Mouse (Mus musculus) limb, embryonic 10.5 days (tissue): ENCODE measurements around the gene Agap2. TPM values are rescaled to one million over a fixed set of nuclear protein-coding genes. Genes with fewer than 3 reads are reported as not detected.

Experiments used
- DNase-seq: peaks from one replicate; pipeline ENCODE4 v3.0.0-alpha.2; 2017; ENCODE audit warnings: low spot score
- H3K27ac ChIP-seq: fragments of 300-500 bp; sonication (generic); 2 replicates; pipeline ENCODE4 v1.5.1; 2016; ENCODE audit warnings: mild to moderate bottlenecking
- H3K27me3 ChIP-seq: fragments of 300-500 bp; sonication (generic); 2 replicates; pipeline ENCODE4 v1.6.1; 2016; ENCODE audit warnings: low read depth, mild to moderate bottlenecking; ENCODE audit not compliant: poor library complexity, severe bottlenecking
- H3K36me3 ChIP-seq: fragments of 300-500 bp; sonication (generic); 2 replicates; pipeline ENCODE4 v1.6.1; 2016; ENCODE audit warnings: mild to moderate bottlenecking, moderate library complexity
- H3K4me1 ChIP-seq: fragments of 300-500 bp; sonication (generic); 2 replicates; pipeline ENCODE4 v1.6.1; 2016
- H3K4me3 ChIP-seq: fragments of 300-500 bp; sonication (generic); 2 replicates; pipeline ENCODE4 v1.5.1; 2016; ENCODE audit warnings: mild to moderate bottlenecking, moderate library complexity
- H3K9me3 ChIP-seq: fragments of 300-500 bp; sonication (generic); replicated peaks from 2 replicates; pipeline ENCODE4 v1.6.1; 2016; ENCODE audit warnings: mild to moderate bottlenecking
- whole genome bisulfite sequencing: fragments of 180-500 bp; shearing (Covaris S2); methylation state at CpG from one replicate; pipeline ENCODE4 v1.1.7; 2016; 5-methylcytosine and 5-hydroxymethylcytosine counted together
- polyA plus RNA-seq: library from polyadenylated mRNA; unstranded; fragments of >200 nt; fragmentation: Nextera tagmentation; extraction: Ambion mirVana; gene quantifications from 2 replicates; pipeline ENCODE4 v1.2.1, GENCODE M21; 2016

The Agap2 gene
- polyA plus RNA-seq, 1 experiment from 2014 or later: 0.03 TPM

DNA sequence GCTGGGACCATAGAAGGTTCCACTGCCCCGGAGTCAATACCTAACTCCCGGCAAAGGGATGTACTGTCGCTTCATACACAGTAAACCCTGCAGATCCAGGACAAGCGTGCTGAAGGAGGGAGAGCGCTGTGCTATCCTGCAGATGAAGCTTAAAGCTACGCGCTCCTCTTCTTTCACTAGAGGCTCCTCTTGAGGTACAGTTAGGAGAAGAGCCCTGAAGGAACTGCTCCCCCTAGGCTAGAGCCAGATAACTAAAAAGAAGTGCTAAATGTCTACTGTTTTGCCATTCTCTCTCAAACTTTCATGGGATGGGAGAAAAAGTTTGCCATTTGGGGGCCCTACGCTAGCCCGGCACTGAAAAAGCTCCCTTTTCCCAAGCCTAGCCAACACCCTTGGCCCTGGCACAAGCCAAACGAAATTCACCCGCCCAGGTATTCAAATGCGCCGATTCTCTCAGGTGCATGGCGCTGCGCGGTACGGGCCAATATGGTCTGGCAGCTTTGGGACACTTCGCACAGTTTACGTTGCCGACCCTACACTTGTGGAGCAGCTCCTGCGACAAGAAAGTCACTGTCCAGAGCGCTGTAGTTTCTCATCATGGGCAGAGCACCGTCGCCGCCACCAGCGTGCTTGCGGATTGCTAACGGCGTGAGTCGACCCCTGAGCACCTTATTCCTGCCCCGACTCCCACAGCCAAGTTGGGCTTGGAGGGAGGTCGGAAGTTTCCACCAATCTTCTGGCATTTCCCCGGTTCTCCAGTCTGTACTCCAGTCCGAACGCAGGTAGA is 26.3 kb upstream of the Agap2 start:
- H3K27me3 ChIP-seq: peaks cover 68% of the 10 kb centered on the region
- H3K4me1 ChIP-seq: peaks cover 28% of the 10 kb centered on the region
- peaks cover 31% of the 10 kb centered on the region for H3K36me3 ChIP-seq
- DNase-seq: no peak
- WGBS: 4% methylated on average over 35 of the region's 35 CpGs
- H3K27ac ChIP-seq: no peak overlapping the region
- H3K4me3 ChIP-seq: peak overlapping the region; percentile 14; the same call in 1 of the 2 replicates
- no peaks in the 10 kb centered on the region for H3K9me3 ChIP-seq

- DNase-seq: peak; percentile 48
- Histone ChIP-seq H3K4me1 (peaks cover 28% of the 10 kb centered on the region), H3K36me3 (peaks cover 25% of the 10 kb centered on the region), H3K4me3 (peak overlapping the region; percentile 14), H3K9me3 (no peaks in the 10 kb centered on the region), H3K27me3 (peaks cover 72% of the 10 kb centered on the region), H3K27ac (no peak overlapping the region)
- WGBS: 4% methylated on average over 29 of the region's 29 CpGs
Measured at GRCm38 (mm10) chr10:127049395-127050118, 25.5 kb upstream of the Agap2 start.

- peaks cover 28% of the 10 kb centered on the region for H3K4me1 ChIP-seq
- peaks cover 20% of the 10 kb centered on the region for H3K36me3 ChIP-seq
- 27% methylated on average over 10 of the region's 10 CpGs for WGBS
- peak overlapping the region; percentile 14; the same call in 1 of the 2 replicates for H3K4me3 ChIP-seq
- peaks cover 72% of the 10 kb centered on the region for H3K27me3 ChIP-seq
- no peaks in the 10 kb centered on the region for H3K9me3 ChIP-seq
- no peak for DNase-seq
- H3K27ac ChIP-seq: no peak overlapping the region
Measured at GRCm38 (mm10) chr10:127050119-127050474, 25.0 kb upstream of the Agap2 start.

DNA sequence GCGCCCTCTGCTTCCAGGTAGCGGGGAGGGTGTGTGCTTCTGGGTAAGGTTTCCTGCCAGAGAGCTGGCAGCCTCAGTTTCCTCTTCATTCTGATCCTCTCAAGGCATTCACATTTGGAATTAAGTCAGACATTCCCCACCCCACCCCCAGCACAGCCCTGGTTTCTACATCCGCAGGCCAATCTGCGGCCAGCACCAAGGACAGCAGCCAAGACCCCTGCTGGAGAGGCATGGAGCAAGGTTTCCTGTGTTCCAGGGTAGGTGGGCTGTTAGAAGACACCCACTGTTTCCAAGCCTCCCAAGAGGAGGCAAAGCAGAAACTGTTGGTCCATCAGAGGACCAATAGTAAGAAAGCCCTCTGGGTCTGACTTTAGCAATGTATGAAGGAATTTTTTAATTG is 20.4 kb upstream of the Agap2 start:
- Histone ChIP-seq H3K27me3 (peaks cover 77% of the 10 kb centered on the region), H3K27ac (no peak overlapping the region), H3K4me1 (peaks cover 37% of the 10 kb centered on the region), H3K36me3 (peaks cover 18% of the 10 kb centered on the region), H3K4me3 (no peak overlapping the region), H3K9me3 (no peaks in the 10 kb centered on the region)
- peak; percentile 69 for DNase-seq
- 56% methylated on average over 4 of the region's 4 CpGs for WGBS

GRCm38 (mm10) chr10:127055406-127055805 is 19.7 kb upstream of the Agap2 start:
- Histone ChIP-seq H3K4me3 (no peak overlapping the region), H3K27me3 (peaks cover 77% of the 10 kb centered on the region), H3K36me3 (peaks cover 18% of the 10 kb centered on the region), H3K4me1 (peaks cover 37% of the 10 kb centered on the region), H3K9me3 (no peaks in the 10 kb centered on the region), H3K27ac (no peak overlapping the region)
- WGBS: 88% methylated on average over 8 of the region's 8 CpGs
- no peak for DNase-seq

DNA sequence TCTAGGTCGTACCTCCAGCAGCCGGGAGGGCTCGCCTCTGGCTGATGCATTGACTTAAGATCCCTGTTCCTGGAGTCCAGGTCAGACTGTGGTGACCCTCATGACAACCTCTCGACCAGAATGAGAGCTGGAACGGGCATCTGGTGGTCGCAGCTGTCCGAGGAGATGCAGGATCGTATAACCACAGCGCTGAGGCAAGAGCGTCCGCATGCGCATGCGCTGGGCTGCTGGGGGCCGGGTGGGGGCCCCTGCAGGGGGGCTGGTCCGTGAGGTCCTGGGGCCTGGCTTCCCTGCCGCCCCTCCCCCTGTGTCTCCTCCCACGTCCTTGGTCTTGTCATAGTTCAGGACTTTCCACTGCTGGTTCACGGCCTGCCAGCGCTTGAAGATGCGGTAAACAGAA is 18.6 kb upstream of the Agap2 start:
- Histone ChIP-seq H3K36me3 (peaks cover 18% of the 10 kb centered on the region), H3K27me3 (peaks cover 77% of the 10 kb centered on the region), H3K9me3 (no peaks in the 10 kb centered on the region), H3K4me3 (no peak overlapping the region), H3K4me1 (peaks cover 29% of the 10 kb centered on the region), H3K27ac (no peak overlapping the region)
- DNase-seq: no peak
- WGBS: 85% methylated on average over 20 of the region's 20 CpGs

- Histone ChIP-seq H3K27ac (no peak overlapping the region), H3K4me1 (peaks cover 35% of the 10 kb centered on the region), H3K27me3 (peaks cover 72% of the 10 kb centered on the region), H3K9me3 (no peaks in the 10 kb centered on the region), H3K36me3 (peaks cover 18% of the 10 kb centered on the region), H3K4me3 (peak overlapping the region; percentile 80)
- DNase-seq: peak; percentile 86
- WGBS: under 1% methylated on average over 9 of the region's 9 CpGs
Measured at GRCm38 (mm10) chr10:127058161-127058560, 16.9 kb upstream of the Agap2 start.

DNA sequence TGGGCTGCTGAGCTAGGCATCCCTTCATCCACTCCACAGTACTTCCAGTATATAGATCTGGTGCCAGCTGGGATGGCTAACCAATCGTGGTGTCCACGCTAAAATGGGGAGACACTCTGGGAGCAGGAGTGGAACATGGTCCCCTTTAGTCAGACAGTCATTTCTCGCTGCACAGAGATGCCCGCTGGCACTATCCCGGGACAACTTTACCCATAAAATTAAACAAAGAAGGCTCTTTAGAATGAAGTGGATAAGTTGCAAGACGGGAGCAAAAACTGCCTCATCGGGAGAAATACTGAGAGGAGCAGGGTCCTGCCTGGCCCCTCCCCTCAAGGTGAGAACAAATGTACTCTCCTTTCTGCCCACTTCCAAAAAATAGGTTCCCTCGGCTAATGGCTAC is 16.4 kb upstream of the Agap2 start:
- Histone ChIP-seq H3K9me3 (no peaks in the 10 kb centered on the region), H3K27me3 (peaks cover 68% of the 10 kb centered on the region), H3K4me3 (peak overlapping the region; percentile 80), H3K36me3 (peaks cover 18% of the 10 kb centered on the region), H3K4me1 (peaks cover 35% of the 10 kb centered on the region), H3K27ac (no peak overlapping the region)
- DNase-seq: no peak
- WGBS: 16% methylated on average over 8 of the region's 8 CpGs

- Histone ChIP-seq H3K27me3 (peaks cover 64% of the 10 kb centered on the region), H3K9me3 (no peaks in the 10 kb centered on the region), H3K36me3 (peaks cover 21% of the 10 kb centered on the region), H3K27ac (peak overlapping the region; percentile 83), H3K4me1 (peaks cover 35% of the 10 kb centered on the region), H3K4me3 (peak overlapping the region; percentile 80)
- under 1% methylated on average over 88 of the region's 92 CpGs for WGBS
- DNase-seq: peak; percentile 64
Measured at GRCm38 (mm10) chr10:127059174-127059967, 15.7 kb upstream of the Agap2 start.

GRCm38 (mm10) chr10:127059968-127060916 is 14.8 kb upstream of the Agap2 start, which contains the start of gene March9:
Gene March9 (minus strand): TSS chr10:127060184.
- peaks cover 64% of the 10 kb centered on the region for H3K27me3 ChIP-seq
- 1% methylated on average over 69 of the region's 72 CpGs for WGBS
- H3K27ac ChIP-seq: peak within 1 kb of the TSS; percentile 83

GRCm38 (mm10) chr10:127061085-127061484 is 14.0 kb upstream of the Agap2 start:
- Histone ChIP-seq H3K27me3 (peaks cover 59% of the 10 kb centered on the region), H3K4me1 (peaks cover 43% of the 10 kb centered on the region), H3K36me3 (peaks cover 34% of the 10 kb centered on the region), H3K9me3 (no peaks in the 10 kb centered on the region), H3K4me3 (no peak overlapping the region), H3K27ac (no peak overlapping the region)
- DNase-seq: no peak
- WGBS: 47% methylated on average over 5 of the region's 5 CpGs

More at GRCm38 (mm10) chr10:127059968-127060916, 14.8 kb upstream of the Agap2 start, which contains the start of gene March9:
- peak within 1 kb of the TSS; percentile 80 for H3K4me3 ChIP-seq
- peaks cover 43% of the 10 kb centered on the region for H3K4me1 ChIP-seq
- peak; percentile 71 for DNase-seq
- H3K36me3 ChIP-seq: peaks cover 30% of the 10 kb centered on the region
- H3K9me3 ChIP-seq: no peaks in the 10 kb centered on the region

GRCm38 (mm10) chr10:127061513-127061912 is 13.6 kb upstream of the Agap2 start:
- no peak overlapping the region for H3K27ac ChIP-seq
- peaks cover 44% of the 10 kb centered on the region for H3K4me1 ChIP-seq
- peaks cover 56% of the 10 kb centered on the region for H3K27me3 ChIP-seq
- WGBS: 82% methylated on average over 2 of the region's 2 CpGs
- no peak for DNase-seq
- H3K9me3 ChIP-seq: no peaks in the 10 kb centered on the region
- peaks cover 34% of the 10 kb centered on the region for H3K36me3 ChIP-seq
- H3K4me3 ChIP-seq: no peak overlapping the region
